Mouse (Mus musculus) yolk sac, embryonic 10.5 days (tissue): ENCODE data around the gene Shisa5.
A peak's percentile ranks its signal among the peaks of the same experiment; 100 is the strongest.

Source experiments
- DNase-seq: peaks from one replicate; pipeline ENCODE4 v3.0.0-alpha.2; 2017; ENCODE audit warnings: low spot score

Gene Shisa5

DNA sequence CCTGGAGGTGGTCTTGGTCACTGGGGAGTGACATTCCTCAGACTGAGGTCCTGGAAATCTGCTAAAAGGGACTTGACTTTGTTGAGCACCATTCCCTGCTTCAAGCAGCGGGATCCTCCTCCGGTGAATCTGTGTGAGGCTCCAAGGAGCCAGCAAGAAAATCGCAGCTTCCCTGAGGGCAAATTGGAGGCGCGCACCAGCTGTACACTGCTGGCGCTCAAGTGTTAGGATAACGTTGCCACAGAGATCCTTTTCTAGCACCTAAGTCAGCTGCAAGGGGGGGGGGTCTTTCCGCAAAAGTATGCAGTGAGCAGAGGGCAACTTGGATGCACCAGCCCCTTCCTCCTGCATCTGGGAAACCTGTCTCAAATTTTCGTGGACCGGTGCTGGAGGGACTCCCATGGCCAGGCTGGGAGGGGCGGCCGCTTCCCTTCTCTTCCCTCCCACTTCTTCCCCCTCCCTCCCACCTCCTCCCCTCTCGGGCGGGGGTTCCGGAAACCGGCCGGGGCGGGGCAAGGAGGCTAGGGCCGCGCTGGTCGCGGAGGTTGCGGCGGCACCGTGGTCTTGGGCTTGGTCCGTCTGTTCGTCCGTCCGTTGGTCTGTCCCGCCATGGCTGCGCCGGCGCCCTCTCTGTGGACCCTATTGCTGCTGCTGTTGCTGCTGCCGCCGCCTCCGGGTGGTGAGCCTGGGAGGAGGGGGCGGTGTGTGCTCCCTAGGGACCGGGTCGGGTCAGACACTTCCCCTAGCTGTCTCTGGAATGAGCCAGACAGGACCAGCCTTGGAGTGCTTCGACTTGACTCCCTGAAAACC lies at the start of gene Shisa5:
TSS of gene Shisa5 (plus strand) at position 480 of the 810 bp plus-strand sequence.
- DNase-seq: peak; percentile 88

DNA sequence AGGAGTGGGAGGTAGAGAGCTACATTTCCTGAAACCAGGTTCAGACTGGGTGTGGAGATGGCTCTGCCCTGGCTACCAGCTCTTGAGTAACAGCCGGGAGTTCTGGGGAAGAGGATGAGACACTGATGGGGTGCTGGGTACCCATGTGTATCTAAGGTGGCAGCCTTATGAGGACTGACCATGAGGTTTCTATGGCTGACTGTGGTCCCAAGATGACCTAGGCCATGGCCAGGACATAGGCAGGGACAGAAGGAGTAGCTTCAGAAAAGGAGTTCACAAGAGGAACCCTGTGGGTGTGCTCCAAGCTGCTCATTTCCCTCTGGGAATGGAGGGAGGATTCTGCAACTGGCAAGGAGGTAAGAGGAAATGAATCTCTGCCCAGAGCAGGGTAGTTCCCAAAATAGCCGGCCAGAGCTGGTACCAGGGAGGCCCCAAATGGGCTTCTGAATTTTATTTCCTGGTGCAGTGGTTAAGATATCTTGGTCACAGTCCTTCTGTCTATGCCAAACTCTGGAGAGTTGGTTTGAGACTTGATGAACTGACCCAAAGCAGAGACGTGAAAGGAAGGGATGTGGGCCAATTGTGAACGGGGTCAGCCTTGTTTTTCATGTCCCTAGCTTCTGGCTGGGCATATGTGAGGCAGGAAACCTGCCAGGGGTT lies 48.4 kb upstream of the Shisa5 start:
- DNase-seq: no peak

DNA sequence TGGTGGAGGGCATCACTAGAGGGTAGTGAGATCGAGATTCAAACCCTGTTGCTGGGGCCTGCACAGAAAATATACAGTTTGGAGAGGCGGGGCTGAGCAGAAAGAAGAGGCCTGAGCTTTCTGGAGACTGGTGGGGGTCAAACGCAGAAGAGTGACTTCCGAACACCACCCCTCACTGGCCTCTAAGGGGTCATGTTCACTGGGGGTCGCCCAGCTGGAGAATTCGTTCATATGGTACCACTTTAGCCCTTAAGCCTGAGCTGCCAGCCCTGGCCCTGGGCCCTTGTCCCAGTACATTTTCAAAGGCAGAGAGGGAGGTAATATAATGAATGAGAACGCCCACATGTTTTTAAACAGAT lies 47.9 kb upstream of the Shisa5 start:
- no peak for DNase-seq

DNA sequence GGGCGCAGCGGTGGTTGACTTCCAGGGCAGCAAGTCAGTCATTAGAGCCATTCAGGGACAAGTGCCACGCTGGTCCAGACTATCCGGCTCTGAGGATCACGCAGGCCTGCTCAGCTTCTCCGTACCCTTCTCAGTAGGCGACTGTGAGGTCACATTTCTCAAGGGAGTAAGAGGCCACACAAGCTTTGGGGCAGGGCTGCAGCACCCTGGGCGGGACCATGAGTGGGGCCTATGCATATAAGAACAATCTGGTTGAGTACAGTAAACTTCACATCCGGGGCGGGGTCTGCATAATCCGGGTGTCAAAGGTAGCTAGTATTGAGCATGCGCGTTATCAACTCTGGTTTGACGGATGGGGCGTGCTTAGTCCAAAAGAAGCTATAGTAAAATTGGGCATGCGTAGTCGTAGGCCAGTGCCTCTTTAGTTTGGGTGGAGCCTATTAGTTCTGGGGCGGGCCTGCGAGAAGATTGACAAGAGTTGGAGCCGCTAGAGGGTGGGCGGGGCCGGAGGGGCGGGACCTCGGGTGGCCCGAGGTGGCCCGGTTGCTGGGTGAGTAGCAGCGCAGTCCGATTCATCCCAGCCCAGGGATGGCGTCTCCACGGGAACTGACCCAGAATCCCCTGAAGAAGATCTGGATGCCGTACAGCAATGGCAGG lies 46.8 kb upstream of the Shisa5 start, which contains the start of gene Pfkfb4:
TSS of gene Pfkfb4 (plus strand) at position 351 of the 657 bp plus-strand sequence.
- DNase-seq: peak; percentile 98

DNA sequence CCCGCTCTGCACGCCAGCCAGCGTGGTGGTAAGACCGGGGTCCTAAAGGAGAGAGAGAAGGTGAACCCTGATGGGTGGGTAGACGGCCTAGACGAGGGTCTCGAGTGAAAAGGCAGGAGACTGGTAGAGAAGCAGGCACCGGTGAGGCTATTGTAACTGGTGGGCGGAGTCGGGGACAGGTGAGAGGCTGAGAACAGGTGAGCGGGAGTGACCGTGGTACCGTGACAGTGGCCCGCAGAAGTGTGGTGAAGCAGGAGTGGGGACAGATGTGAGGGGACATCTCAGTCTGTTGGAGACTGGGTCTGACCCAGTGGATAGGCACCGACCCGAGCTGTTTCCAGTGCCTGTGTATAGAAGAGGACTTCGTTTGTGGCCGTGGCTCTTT lies 46.3 kb upstream of the Shisa5 start:
- no peak for DNase-seq

DNA sequence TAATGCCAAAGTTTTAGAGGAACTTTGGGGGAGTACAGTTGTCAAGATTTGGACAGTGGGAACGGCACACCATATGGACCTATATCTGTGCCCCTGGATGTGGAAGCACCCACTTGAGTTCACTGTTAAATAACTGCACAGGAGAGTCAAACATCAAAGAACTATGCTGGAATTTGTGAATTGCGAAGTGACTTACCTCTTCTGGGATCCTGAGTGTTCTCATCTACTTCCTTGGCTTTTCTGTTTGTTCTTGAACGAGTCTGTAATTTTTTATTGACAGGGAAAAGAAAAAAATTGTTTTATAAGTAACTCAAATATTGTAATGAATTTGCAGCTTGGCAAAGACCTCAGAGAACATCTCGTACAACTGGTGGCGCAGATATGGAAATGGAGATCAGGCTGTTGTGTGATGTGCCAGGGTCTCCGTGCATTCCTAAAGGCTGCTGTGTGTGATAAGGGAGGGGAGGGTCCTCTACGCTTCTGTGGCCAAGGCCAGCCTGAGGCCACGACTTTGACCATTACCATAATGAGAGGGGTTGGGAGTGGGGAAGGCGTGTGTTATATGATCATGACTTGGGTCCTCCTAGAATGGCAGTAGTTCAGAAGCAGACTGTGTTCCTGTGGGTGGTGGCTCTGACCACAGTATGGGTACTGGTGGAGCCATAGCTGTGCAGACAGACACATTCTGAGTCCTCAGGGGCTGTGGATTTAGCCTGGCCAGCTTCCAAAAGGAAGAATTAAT lies 45.6 kb upstream of the Shisa5 start:
- no peak for DNase-seq

DNA sequence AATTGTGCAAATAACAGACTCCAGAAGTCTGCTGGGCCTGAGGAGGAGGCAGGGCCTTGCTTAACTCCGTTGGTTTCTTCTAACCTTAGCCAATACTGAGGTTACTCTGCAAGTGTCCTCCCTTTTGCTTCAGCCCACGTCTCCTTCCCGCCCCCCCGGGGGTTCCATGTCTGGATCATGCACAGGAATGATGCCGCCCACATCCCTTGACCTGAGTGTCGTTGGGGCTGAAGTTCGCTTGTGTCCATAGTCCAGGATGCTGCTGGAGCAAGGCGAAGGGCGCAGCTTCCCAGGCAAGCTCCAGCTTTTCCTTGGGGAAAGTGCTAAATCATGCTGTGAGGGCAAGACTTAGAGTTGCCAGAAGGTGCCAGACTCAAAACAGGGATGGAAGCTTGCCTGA lies 42.0 kb upstream of the Shisa5 start:
- DNase-seq: peak; percentile 76

DNA sequence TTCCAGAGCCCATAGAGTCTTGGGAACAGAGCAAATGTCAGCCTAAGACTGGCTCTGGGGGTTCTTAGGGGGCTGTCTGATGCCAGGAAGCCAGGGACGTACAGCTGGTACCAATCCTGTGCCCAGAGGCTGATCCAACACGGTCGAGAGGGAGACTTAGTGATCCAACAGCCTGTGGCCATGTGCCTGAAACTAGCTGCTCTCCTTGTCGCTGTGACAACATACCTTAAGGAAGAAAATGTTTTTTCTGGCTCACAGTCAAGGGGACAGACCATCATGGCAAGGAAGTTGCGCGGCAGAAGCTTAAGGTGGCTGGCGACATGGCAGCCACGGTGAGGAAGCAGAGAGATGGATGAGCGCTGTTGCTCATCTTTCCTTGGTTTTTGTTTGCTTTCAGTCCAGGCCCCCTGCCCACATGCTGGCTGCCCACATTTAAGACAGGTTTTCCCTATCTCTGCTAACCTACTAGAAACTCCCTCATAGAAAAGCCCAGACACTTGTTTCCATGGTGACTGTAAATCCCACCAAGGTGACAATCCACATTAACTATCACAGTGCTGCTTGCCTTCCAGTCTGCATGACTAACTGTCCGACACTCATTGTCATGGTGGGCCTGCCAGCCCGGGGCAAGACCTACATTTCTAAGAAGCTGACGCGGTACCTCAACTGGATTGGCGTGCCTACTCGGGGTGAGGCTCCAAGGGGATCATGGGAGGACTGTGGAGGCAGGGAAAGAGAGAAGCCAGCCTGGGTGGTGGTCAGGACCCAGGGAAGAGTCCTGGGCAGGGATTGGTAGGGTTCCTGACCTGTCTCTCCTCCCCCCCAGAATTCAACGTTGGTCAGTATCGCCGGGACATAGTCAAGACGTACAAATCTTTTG lies 39.8 kb upstream of the Shisa5 start:
- DNase-seq: no peak

DNA sequence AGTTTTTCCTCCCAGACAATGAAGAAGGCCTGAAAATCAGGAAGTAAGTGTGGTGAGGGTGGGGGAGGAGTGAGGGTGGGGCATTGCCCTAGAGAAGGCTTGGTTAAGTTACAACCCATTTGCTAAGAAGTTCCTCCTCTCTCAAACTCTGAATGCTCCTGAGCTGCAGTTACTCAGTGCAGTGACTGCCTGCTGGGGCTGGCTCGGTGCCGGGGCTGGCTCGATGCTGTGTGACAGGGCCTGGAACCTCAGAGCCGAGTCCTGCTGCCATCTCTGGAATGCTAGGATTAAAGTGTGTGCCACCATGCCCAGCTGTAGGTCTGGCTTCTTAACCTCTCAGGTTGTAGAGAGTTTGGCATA lies 39.2 kb upstream of the Shisa5 start:
- DNase-seq: no peak

DNA sequence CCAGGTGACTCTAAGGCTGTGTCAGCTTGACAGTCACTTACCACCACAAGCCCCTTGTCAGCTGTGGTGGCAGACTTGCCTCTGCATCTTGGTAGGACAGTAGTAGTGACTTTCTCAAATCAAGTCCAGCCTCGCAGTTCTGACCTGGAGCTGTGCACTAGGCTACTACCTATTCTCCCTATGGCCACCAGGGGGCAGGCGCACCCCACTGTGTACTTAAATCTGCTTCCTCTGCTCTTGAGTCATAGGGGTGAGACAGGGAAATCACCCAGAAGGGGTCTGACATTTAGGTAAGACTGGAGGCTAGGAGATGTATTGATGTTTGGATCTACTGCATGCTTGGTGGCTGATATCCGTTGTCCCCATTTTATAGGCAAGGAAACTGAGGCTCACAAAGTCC lies 37.6 kb upstream of the Shisa5 start:
- DNase-seq: peak; percentile 54

DNA sequence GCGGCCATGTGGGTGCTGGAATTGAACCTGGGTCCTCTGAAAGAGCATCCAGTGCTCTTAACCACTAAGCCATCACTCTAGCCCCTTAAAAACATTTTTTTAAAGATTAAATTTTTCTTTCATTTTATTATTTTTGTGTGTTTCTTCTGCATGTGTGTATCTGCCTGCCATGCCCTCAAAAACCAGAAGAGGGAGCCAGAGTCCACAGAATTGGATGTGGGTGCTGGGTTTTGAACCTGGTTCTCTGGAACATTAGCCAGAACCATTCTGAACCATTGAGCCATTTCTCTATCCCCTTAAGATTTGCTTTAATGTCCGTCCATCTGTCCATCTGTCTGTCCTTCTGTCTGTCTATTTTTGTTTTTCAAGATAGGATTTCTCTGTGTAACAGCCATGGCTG lies 35.2 kb upstream of the Shisa5 start:
- no peak for DNase-seq

DNA sequence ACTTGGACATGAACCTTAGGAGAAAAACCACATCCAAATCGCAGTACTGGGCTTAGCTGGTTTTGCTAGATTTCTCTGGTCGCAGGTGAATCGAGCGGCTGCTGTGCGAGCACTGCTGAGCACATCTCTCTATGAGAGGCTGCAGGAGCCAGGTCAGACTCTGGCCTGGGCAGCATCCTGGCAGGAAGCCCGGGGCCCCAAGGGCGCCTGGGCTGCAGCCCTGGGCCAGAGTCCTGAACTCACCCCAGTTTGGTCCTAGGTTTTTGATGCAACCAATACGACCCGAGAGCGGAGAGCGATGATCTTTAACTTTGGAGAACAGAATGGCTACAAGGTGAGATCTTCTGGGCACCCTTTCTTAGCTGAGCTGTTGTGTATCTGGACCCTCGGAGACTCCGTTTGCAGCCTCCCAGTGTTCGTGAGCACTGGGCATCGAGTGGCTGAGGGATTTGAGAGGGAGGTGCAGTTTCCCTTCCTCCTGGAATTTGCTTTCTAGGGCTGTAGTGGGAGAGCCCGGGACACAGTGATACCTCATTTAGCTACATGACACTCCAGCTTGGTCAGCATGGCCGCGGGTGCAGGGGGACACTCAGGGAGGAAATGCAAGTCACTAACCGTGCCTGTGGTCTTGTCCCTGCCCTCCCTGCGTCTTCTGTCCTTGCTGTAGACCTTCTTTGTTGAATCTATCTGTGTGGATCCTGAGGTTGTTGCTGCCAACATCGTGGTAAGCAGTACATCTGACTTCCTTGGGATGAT lies 31.2 kb upstream of the Shisa5 start:
- no peak for DNase-seq

DNA sequence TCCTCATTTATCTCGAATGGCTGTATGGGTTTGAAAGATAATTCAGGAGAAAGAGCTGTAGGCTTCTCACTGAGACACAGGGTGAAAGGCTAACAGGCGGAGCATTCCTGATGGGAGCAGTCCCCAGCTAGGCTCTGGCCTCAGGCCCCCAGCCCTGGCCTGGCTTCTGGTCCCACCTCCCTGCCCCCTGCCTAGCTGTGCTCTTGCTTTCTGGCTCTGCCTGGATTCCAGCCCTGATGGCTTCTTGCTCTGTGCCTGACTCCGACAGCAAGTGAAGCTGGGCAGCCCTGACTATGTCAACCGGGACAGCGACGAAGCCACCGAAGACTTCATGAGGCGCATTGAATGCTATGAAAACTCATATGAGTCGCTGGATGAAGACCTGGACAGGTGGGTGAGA lies 30.3 kb upstream of the Shisa5 start:
- no peak for DNase-seq

DNA sequence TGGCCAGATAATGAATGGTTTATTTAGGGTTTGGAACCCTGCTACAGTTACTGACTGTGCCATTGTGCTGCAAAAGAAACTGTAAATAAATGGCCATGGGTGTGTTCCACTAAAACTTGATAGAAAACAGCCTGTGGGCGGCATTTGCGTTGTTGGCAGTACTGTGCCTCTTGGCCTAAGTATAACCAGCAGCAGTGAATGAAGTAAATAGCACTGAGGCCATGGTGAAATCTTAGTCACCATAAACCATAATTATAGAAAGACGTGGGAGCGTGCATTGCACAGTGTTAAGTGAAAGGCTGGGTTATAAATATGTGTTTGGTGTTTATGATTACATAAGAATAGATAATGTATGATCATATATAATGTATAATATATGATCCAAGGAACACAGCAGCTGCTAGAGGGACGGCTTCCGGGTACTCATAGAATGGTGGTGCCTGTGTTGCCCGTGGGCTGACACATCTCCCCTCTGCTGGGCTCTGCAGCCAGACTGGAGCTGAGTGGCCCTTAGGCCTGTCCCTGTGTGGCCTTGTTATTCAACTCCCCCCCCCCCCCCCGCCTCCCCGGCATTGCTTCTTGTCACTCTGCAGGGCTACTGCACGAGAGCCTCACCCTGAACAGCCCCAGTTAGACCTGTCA lies 29.2 kb upstream of the Shisa5 start:
- no peak for DNase-seq

DNA sequence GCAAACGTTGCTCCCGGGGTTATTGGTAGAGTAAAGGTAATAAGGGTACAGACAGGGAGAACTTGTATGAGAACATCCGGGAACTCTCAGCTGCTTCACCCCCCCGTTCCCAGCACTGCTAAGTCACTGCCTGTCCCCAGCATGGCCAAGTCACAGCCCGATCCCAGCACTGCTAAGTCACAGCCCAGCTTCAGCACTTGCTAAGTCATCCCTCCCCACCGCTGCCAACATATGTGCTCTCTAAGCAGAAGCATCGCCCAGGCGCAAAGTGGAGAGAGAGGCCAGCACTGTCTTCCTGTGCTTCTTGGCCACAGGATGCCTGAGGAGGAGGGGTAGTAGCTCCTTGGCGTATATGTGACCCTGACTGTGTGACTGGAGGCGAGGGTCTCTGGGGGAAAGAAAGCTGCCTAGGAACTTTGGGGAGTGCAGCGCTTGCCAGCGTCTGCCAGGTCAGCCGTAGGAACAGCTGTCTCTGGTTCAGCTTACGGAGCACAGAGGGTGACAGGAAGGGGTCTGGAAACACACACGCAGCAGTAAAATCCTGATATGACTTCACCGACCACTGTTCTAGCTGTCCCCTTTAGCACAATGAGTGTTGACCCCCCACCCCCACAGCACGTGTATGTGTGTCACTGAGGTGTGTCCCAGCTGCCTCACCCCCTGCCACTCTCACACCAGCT lies 28.6 kb upstream of the Shisa5 start:
- DNase-seq: no peak

DNA sequence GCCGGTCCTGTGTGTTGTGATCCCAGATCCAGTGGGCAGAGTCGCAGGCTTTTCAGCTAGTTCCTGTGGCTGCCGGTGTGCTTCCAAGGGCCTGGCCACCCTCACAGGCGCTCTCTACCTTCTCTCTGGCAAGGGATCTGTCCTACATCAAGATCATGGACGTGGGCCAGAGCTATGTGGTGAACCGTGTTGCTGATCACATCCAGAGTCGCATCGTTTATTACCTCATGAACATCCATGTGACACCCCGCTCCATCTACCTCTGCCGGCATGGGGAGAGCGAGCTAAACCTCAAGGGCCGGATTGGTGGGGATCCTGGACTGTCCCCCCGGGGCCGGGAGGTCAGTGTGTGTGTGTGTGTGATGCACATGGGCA lies 28.1 kb upstream of the Shisa5 start:
- no peak for DNase-seq

DNA sequence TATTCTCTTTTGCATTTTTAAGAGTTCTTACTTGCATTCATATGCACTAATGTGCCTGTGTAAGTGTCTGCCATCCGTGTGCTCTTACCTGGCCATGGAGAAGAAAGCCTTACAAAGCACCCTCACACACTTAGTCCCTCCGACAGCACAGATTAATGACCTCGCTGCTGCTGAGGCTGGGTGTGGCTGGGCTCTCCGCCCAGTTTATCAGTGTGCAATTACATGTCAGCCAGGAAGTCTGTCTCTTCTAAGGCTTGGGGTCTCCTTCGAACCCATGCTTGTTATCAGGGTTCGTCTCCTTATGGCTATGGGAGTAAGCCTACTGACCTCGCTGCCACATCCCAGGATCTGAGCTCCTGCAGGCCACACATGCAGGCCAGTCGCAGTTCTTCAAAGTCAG lies 23.0 kb upstream of the Shisa5 start:
- DNase-seq: no peak

DNA sequence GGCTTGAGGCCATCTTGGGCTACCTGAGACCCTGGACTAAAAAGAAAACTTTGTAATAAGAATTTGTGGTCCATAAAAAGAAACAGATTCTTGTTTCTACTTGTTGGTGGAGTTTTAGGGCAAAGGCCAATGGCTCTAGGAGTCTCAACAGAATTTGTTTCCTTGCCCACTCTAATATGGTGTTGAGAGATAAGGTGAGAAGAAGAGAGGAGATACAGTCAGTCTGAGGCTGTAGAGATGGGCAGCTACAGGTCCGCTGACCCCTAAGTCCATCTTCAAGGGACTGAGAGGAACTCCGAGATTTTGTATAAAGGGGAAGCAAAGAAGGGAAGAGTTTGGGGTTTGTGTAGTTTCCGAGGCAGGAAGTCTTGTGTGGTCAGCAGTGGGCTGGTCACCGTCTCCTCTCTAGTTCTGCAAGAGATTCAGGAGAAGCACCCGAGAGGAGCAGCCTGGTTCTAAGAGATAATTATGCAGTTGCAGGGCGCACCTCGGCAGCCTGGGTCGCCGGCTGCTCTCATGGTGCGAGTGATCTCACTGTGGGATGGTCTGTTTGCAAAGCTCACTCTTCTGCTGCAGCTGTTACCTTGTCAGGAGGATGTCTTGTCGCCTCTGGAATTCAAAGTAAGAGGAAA lies 21.3 kb upstream of the Shisa5 start:
- DNase-seq: no peak

DNA sequence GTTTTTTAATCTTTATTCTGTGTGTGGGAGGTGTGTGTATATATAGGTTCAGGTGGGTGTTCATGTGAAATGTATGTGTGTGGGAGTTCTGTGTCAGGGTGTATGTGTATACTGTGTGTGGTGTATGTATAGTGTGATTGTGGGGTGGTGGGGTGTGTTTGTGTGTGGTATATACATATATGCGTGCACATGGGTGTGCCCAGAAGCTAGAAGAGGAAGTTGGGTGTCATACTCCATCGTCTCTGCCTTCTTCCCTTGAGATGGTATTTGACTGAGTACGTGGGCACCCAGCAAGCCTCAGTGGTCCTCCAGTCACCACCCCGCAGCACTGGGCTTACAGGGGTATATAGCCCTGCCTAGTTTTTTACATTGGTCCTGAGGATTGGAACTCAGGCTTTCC lies 16.9 kb upstream of the Shisa5 start:
- DNase-seq: no peak
